Mouse (Mus musculus) G1E (cell line): ENCODE results near the gene Tbx19.

Source experiments
- CTCF ChIP-seq: IDR thresholded peaks from 2 replicates; pipeline ENCODE4 v1.5.1; 2012; ENCODE audit warnings: low read depth, low read length, inconsistent platforms, mixed read lengths
- GATA2 ChIP-seq: IDR thresholded peaks from 2 replicates; pipeline ENCODE4 v1.6.1; 2012; ENCODE audit warnings: low read depth, low read length, inconsistent platforms, borderline replicate concordance

- TF ChIP-seq GATA2 (no peak), CTCF (no peak)
Observed at GRCm38 (mm10) chr1:165106011-165106385, 54.6 kb downstream of the Tbx19 start.
